9 mouse cellular contexts compared by ENCODE assay signal in genomic region chr11:108223613-108224232, GRCm38 (mm10).
A peak's percentile ranks its signal among the peaks of the same experiment; 100 is the strongest.
DNase-seq lines count a peak whose midpoint lies in the region; ATAC-seq and TF ChIP-seq lines count a peak whose summit lies in the region.
"Had no signal": no experiment of that assay in that cellular context is flagged by ENCODE, and none has a peak within 500 bp of the region (broad histone marks: within the 10 kb centered on the region; RNA-seq: fewer than 3 reads in every experiment).

No protein-coding gene starts in this region.

- no peaks in the 10 kb centered on the region for H3K9me3 ChIP-seq in heart, embryonic 13.5 days
- no peaks in the 10 kb centered on the region for H3K9me3 ChIP-seq in liver, embryonic 15.5 days (replicated peaks)
- no peaks in the 10 kb centered on the region for H3K9me3 ChIP-seq in hindbrain, embryonic 15.5 days
- H3K9me3 ChIP-seq: limb, embryonic 12.5 days had no signal

- no peaks in the 10 kb centered on the region for H3K36me3 ChIP-seq in heart, embryonic 13.5 days
- H3K36me3 ChIP-seq in liver, embryonic 15.5 days (replicated peaks) = no peaks in the 10 kb centered on the region
- H3K36me3 ChIP-seq in hindbrain, embryonic 15.5 days = no peaks in the 10 kb centered on the region
- H3K36me3 ChIP-seq: limb, embryonic 12.5 days had no signal

- TF ChIP-seq CTCF in bone marrow macrophage, adult 2 months (IDR thresholded peaks at IDR 0.05; ENCODE audit: low read depth, low read length) = no peak

- intact Hi-C loops in heart, postnatal 10 days (cut with DNase I) = no loop called here
- intact Hi-C loops in gastrocnemius, postnatal 14 days (cut with DNase I; ENCODE audit: low total_unique reads) = no loop called here

- no peak overlapping the region for H3K4me3 ChIP-seq in heart, embryonic 13.5 days
- H3K4me3 ChIP-seq in liver, embryonic 15.5 days (replicated peaks) = no peak overlapping the region
- no peak overlapping the region for H3K4me3 ChIP-seq in bone marrow macrophage, adult 2 months (ENCODE audit: insufficient read depth, low read length)
- H3K4me3 ChIP-seq in hindbrain, embryonic 15.5 days = no peak overlapping the region
- H3K4me3 ChIP-seq: limb, embryonic 12.5 days had no signal

- DNase-seq in heart, postnatal 10 days = no peak
- DNase-seq in liver = no peak
- no peak for DNase-seq in gastrocnemius, postnatal 14 days
- DNase-seq: kidney, postnatal 4 days had no signal

- no peak for ATAC-seq in heart, embryonic 13.5 days (ENCODE audit: extremely low read depth, insufficient number of reproducible peaks, low FRiP score, low TSS enrichment)
- no peak for ATAC-seq in liver, embryonic 15.5 days (ENCODE audit: insufficient read depth)
- peak; percentile 36 for ATAC-seq in hindbrain, embryonic 15.5 days (ENCODE audit: low FRiP score, low read depth)

- WGBS in heart, embryonic 13.5 days = 61% methylated on average over 13 of the region's 13 CpGs
- 33% methylated on average over 13 of the region's 13 CpGs for WGBS in liver, embryonic 15.5 days (ENCODE audit: insufficient replicate concordance)
- WGBS in hindbrain, embryonic 15.5 days = 40% methylated on average over 13 of the region's 13 CpGs

- no peaks in the 10 kb centered on the region for H3K27me3 ChIP-seq in heart, embryonic 13.5 days (replicated peaks)
- no peaks in the 10 kb centered on the region for H3K27me3 ChIP-seq in liver, embryonic 15.5 days
- no peaks in the 10 kb centered on the region for H3K27me3 ChIP-seq in hindbrain, embryonic 15.5 days
- H3K27me3 ChIP-seq: limb, embryonic 12.5 days had no signal

- no peak overlapping the region for H3K9ac ChIP-seq in heart, embryonic 13.5 days
- H3K9ac ChIP-seq in liver, embryonic 15.5 days = no peak overlapping the region
- no peak overlapping the region for H3K9ac ChIP-seq in hindbrain, embryonic 15.5 days
- H3K9ac ChIP-seq: limb, embryonic 12.5 days had no signal

- H3K4me1 ChIP-seq in heart, embryonic 13.5 days = peaks cover 71% of the 10 kb centered on the region
- peaks cover 8% of the 10 kb centered on the region; the same call in 1 of the 2 replicates for H3K4me1 ChIP-seq in liver, embryonic 15.5 days (replicated peaks)
- peaks cover 30% of the 10 kb centered on the region for H3K4me1 ChIP-seq in bone marrow macrophage, adult 2 months (ENCODE audit: control insufficient read depth, insufficient read depth, low read length)
- H3K4me1 ChIP-seq in hindbrain, embryonic 15.5 days (replicated peaks) = peaks cover 59% of the 10 kb centered on the region

- H3K4me2 ChIP-seq in heart, embryonic 13.5 days = no peak overlapping the region; the same call in 1 of the 2 replicates
- no peak overlapping the region for H3K4me2 ChIP-seq in liver, embryonic 15.5 days
- H3K4me2 ChIP-seq in hindbrain, embryonic 15.5 days = no peak overlapping the region
- H3K4me2 ChIP-seq: limb, embryonic 12.5 days had no signal

- no peak for TF ChIP-seq POLR2A in bone marrow macrophage, adult 2 months (IDR thresholded peaks at IDR 0.05; ENCODE audit: borderline replicate concordance, low read depth, low read length)

- H3K27ac ChIP-seq in heart, embryonic 13.5 days (replicated peaks) = peak overlapping the region; percentile 56
- H3K27ac ChIP-seq in liver, embryonic 15.5 days (replicated peaks) = 0 out of 2 replicates have a peak overlapping the region, but pooled peaks have one; percentile 14
- H3K27ac ChIP-seq in bone marrow macrophage, adult 2 months (ENCODE audit: insufficient read depth, low read depth, low read length) = peak overlapping the region; percentile 43
- H3K27ac ChIP-seq in hindbrain, embryonic 15.5 days (replicated peaks) = peak overlapping the region; percentile 30
